Mouse (Mus musculus) ovary, postnatal 36 days (tissue): ENCODE results near the gene Ago3.

Experiments
- DNase-seq: peaks from one replicate; pipeline ENCODE4 v3.0.0; 2022; ENCODE audit warnings: low spot score, mixed read lengths

Ago3 gene

GRCm38 (mm10) chr4:126429347-126430079, at the start of gene Ago3:
Gene Ago3 (minus strand): TSS chr4:126429556.
- DNase-seq, result peak; percentile 95

- DNase-seq, result no peak
These were observed 43.7 kb upstream of the Ago3 start for GRCm38 (mm10) chr4:126473031-126473430.

GRCm38 (mm10) chr4:126469334-126469733, 40.0 kb upstream of the Ago3 start:
- no peak for DNase-seq

- no peak for DNase-seq
These were observed 39.6 kb upstream of the Ago3 start for GRCm38 (mm10) chr4:126468925-126469324.

- peak; percentile 95 for DNase-seq
These were observed 39.0 kb upstream of the Ago3 start, which contains the start of gene Ago1 for GRCm38 (mm10) chr4:126468285-126468901. Gene Ago1 (minus strand): TSS chr4:126468583.

- DNase-seq, result peak; percentile 69
These were observed 38.4 kb upstream of the Ago3 start for GRCm38 (mm10) chr4:126467721-126468284.

GRCm38 (mm10) chr4:126466251-126466750, 36.9 kb upstream of the Ago3 start:
- no peak for DNase-seq

- DNase-seq, result peak; percentile 19
These were observed 36.5 kb upstream of the Ago3 start for GRCm38 (mm10) chr4:126465843-126466242.

GRCm38 (mm10) chr4:126464892-126465235, 35.5 kb upstream of the Ago3 start:
- DNase-seq, result no peak

GRCm38 (mm10) chr4:126464189-126464891, 35.0 kb upstream of the Ago3 start:
- no peak for DNase-seq

- no peak for DNase-seq
These were observed 26.1 kb upstream of the Ago3 start for GRCm38 (mm10) chr4:126455441-126455840.

GRCm38 (mm10) chr4:126454547-126455254, 25.3 kb upstream of the Ago3 start:
- no peak for DNase-seq

GRCm38 (mm10) chr4:126450268-126450667, 20.9 kb upstream of the Ago3 start:
- no peak for DNase-seq

- no peak for DNase-seq
These were observed 17.8 kb upstream of the Ago3 start for GRCm38 (mm10) chr4:126447126-126447525.

GRCm38 (mm10) chr4:126444528-126444927, 15.2 kb upstream of the Ago3 start:
- no peak for DNase-seq

- DNase-seq, result no peak
These were observed 8.9 kb upstream of the Ago3 start for GRCm38 (mm10) chr4:126438261-126438660.

GRCm38 (mm10) chr4:126436268-126436667, 6.9 kb upstream of the Ago3 start:
- no peak for DNase-seq

GRCm38 (mm10) chr4:126434094-126434493, 4.7 kb upstream of the Ago3 start:
- DNase-seq, result no peak

GRCm38 (mm10) chr4:126433175-126433574, 3.8 kb upstream of the Ago3 start:
- no peak for DNase-seq

GRCm38 (mm10) chr4:126431746-126432145, 2.4 kb upstream of the Ago3 start:
- no peak for DNase-seq

- DNase-seq, result no peak
These were observed 542 bp downstream of the Ago3 start for GRCm38 (mm10) chr4:126428682-126429346.
